Mouse (Mus musculus) CH12.LX (cell line): Measurements from ENCODE around the gene Nlrc5. TPM values are rescaled to one million over a fixed set of nuclear protein-coding genes. Genes with fewer than 3 reads are reported as not detected.
A peak's percentile ranks its signal among the peaks of the same experiment; 100 is the strongest.

Experiments
- DNase-seq: peaks from one replicate; pipeline ENCODE4 v3.0.0-alpha.2; 2013; ENCODE audit errors: extremely low read depth
- H3K27ac ChIP-seq: 2 replicates; pipeline ENCODE4 v1.5.1; 2012; ENCODE audit warnings: low read depth, mild to moderate bottlenecking, control low read depth, moderate library complexity; ENCODE audit not compliant: insufficient read depth
- H3K27me3 ChIP-seq: replicated peaks from 2 replicates; pipeline ENCODE3; 2012; ENCODE audit warnings: inconsistent platforms
- H3K36me3 ChIP-seq, 2 experiments: replicated peaks in 1 of 2; 2 replicates each; pipeline versions ENCODE3 to v1.6.1; 2012; ENCODE audit warnings: inconsistent platforms in 1 of 2, low read length in 1 of 2, mild to moderate bottlenecking in 1 of 2, mixed read lengths in 1 of 2, moderate library complexity in 1 of 2; ENCODE audit not compliant: control insufficient read depth in 1 of 2, insufficient read depth in 1 of 2
- H3K4me1 ChIP-seq, 2 experiments: 2 replicates each; pipeline ENCODE4 v1.6.1; 2012; ENCODE audit warnings: inconsistent platforms in 1 of 2, moderate library complexity in 1 of 2; ENCODE audit not compliant: insufficient read depth in 2 of 2, control insufficient read depth in 1 of 2
- H3K4me2 ChIP-seq: 2 replicates; pipeline ENCODE4 v1.6.1; 2012; ENCODE audit warnings: low read depth, mild to moderate bottlenecking, control low read depth; ENCODE audit not compliant: poor library complexity, insufficient read depth, severe bottlenecking
- H3K4me3 ChIP-seq, 3 experiments: fragments of 150-350 bp in 1 of 3; sonication (generic) in 1 of 3; replicated peaks in 1 of 3; 2 replicates each; pipeline versions ENCODE3 to v1.5.1; 2011 to 2012; ENCODE audit warnings: low read depth in 2 of 3, low read length in 2 of 3, mild to moderate bottlenecking in 2 of 3, moderate library complexity in 2 of 3, control low read depth in 1 of 3, improper control_type of control experiment in 1 of 3, inconsistent platforms in 1 of 3, mixed read lengths in 1 of 3; ENCODE audit not compliant: poor library complexity in 1 of 3
- H3K79me2 ChIP-seq: replicated peaks from 2 replicates; pipeline ENCODE4 v1.6.1; 2012; ENCODE audit warnings: mild to moderate bottlenecking, moderate library complexity; ENCODE audit not compliant: control insufficient read depth, poor library complexity, insufficient read depth, severe bottlenecking; ENCODE audit errors: extremely low read depth
- H3K9ac ChIP-seq: 2 replicates; pipeline ENCODE4 v1.6.1; 2012; ENCODE audit warnings: low read depth, mild to moderate bottlenecking, control low read depth, moderate library complexity; ENCODE audit not compliant: insufficient read depth
- H3K9me3 ChIP-seq: replicated peaks from 2 replicates; pipeline ENCODE3; 2012; ENCODE audit warnings: low read length, inconsistent platforms, mixed read lengths
- BHLHE40 ChIP-seq: IDR thresholded peaks from 2 replicates; pipeline ENCODE4 v1.6.1; 2011; ENCODE audit warnings: mild to moderate bottlenecking, low read depth, low read length, improper control_type of control experiment
- CHD1 ChIP-seq: IDR thresholded peaks from 2 replicates; pipeline ENCODE4 v1.6.1; 2012; ENCODE audit warnings: low read depth, low read length, improper control_type of control experiment, inconsistent platforms
- CHD2 ChIP-seq: IDR thresholded peaks from 2 replicates; pipeline ENCODE4 v1.6.1; 2011; ENCODE audit warnings: low read length, improper control_type of control experiment
- E2F4 ChIP-seq: IDR thresholded peaks from 2 replicates; pipeline ENCODE4 v1.6.1; 2011; ENCODE audit warnings: low read depth, low read length, improper control_type of control experiment; ENCODE audit not compliant: insufficient replicate concordance
- ELF1 ChIP-seq: IDR thresholded peaks from 2 replicates; pipeline ENCODE4 v1.6.1; 2014; ENCODE audit warnings: low read depth, mild to moderate bottlenecking, inconsistent platforms, low read length, improper control_type of control experiment
- EP300 ChIP-seq: IDR thresholded peaks from 2 replicates; pipeline ENCODE4 v1.6.1; 2011; ENCODE audit warnings: low read length, improper control_type of control experiment
- KAT2A ChIP-seq: IDR thresholded peaks from 2 replicates; pipeline ENCODE4 v1.6.1; 2012; ENCODE audit warnings: low read length, improper control_type of control experiment, inconsistent platforms; ENCODE audit not compliant: insufficient replicate concordance
- MAFK ChIP-seq: IDR thresholded peaks from 2 replicates; pipeline ENCODE4 v1.6.1; 2011; ENCODE audit warnings: low read length, improper control_type of control experiment; ENCODE audit not compliant: insufficient replicate concordance
- MAX ChIP-seq: IDR thresholded peaks from 2 replicates; pipeline ENCODE4 v1.6.1; 2011; ENCODE audit warnings: low read length, improper control_type of control experiment
- MAZ ChIP-seq: IDR thresholded peaks from 2 replicates; pipeline ENCODE4 v1.6.1; 2012; ENCODE audit warnings: low read depth, mild to moderate bottlenecking, inconsistent platforms, low read length, improper control_type of control experiment, moderate library complexity
- MXI1 ChIP-seq: IDR thresholded peaks from 2 replicates; pipeline ENCODE4 v1.6.1; 2011; ENCODE audit warnings: mild to moderate bottlenecking, low read depth, low read length, improper control_type of control experiment
- MYC ChIP-seq: IDR thresholded peaks from 2 replicates; pipeline ENCODE4 v1.6.1; 2011; ENCODE audit warnings: low read depth, mild to moderate bottlenecking, improper control_type of control experiment, low read length
- PAX5 ChIP-seq: IDR thresholded peaks from 2 replicates; pipeline ENCODE4 v1.6.1; 2012; ENCODE audit warnings: low read length, inconsistent platforms, mixed read lengths
- RCOR1 ChIP-seq: conservative IDR thresholded peaks from 2 replicates; pipeline ENCODE4 v1.6.1; 2012; ENCODE audit warnings: low read depth, mild to moderate bottlenecking, inconsistent platforms, low read length, improper control_type of control experiment
- SIN3A ChIP-seq: IDR thresholded peaks from 2 replicates; pipeline ENCODE4 v1.6.1; 2012; ENCODE audit warnings: low read length, improper control_type of control experiment, inconsistent platforms
- SMC3 ChIP-seq: IDR thresholded peaks from 2 replicates; pipeline ENCODE4 v1.6.1; 2011; ENCODE audit warnings: low read depth, low read length, improper control_type of control experiment
- TBP ChIP-seq: conservative IDR thresholded peaks from 2 replicates; pipeline ENCODE4 v1.6.1; 2011; ENCODE audit warnings: low read depth, low read length, improper control_type of control experiment
- UBTF ChIP-seq: IDR thresholded peaks from 2 replicates; pipeline ENCODE4 v1.6.1; 2012; ENCODE audit warnings: low read depth, mild to moderate bottlenecking, inconsistent platforms, low read length, improper control_type of control experiment, moderate library complexity
- USF2 ChIP-seq: conservative IDR thresholded peaks from 2 replicates; pipeline ENCODE4 v1.6.1; 2011; ENCODE audit warnings: low read depth, low read length, improper control_type of control experiment
- ZMIZ1 ChIP-seq: IDR thresholded peaks from 2 replicates; pipeline ENCODE4 v1.6.1; 2012; ENCODE audit warnings: low read depth, mild to moderate bottlenecking, inconsistent platforms, low read length, improper control_type of control experiment
- ZNF384 ChIP-seq: IDR thresholded peaks from 2 replicates; pipeline ENCODE4 v1.6.1; 2012; ENCODE audit warnings: low read depth, low read length, improper control_type of control experiment, inconsistent platforms
- dilution Hi-C: fragments of 300-500 bp; cut with MboI; formaldehyde crosslinking; loops from 2 replicates; pipeline ENCODE4 v1.14.3; 2020; ENCODE audit warnings: low sequenced_read_pairs; ENCODE audit not compliant: extremely low pct_unique_long_range_greater_than_20kb, extremely low pct_ligation_motif_present
- in situ Hi-C: fragments of 300-500 bp; cut with MboI; formaldehyde crosslinking; loops from 3 replicates; pipeline ENCODE4 v1.14.3; 2019; ENCODE audit warnings: low sequenced_read_pairs, low pct_ligation_motif_present, low pct_unique_long_range_greater_than_20kb, mixed read lengths
- polyA plus RNA-seq: library from polyadenylated mRNA; unstranded; fragments of >175 nt; gene quantifications from 2 replicates; pipeline ENCODE4 v1.2.1, GENCODE M21; 2012; ENCODE audit warnings: low read depth; ENCODE audit not compliant: insufficient read length
- total RNA-seq, 2 experiments: library from RNA; depleted of rRNA; stranded (reverse); fragments of 300-350 nt in 1 of 2; fragments of >200 nt in 1 of 2; gene quantifications; 2 replicates each; pipeline ENCODE4 v1.2.3; 2012 to 2014

The Nlrc5 gene
- total and polyA plus RNA-seq, 3 experiments, result 58.6 to 72.5 (median 60.2) TPM

GRCm38 (mm10) chr8:94571896-94572295, 137.7 kb downstream of the Nlrc5 start:
- H3K9me3 ChIP-seq, result no peaks in the 10 kb centered on the region
- H3K27me3 ChIP-seq, result no peaks in the 10 kb centered on the region
- no peak for DNase-seq
- H3K79me2 ChIP-seq, result peaks cover 20% of the 10 kb centered on the region
- H3K4me2 ChIP-seq, result no peak overlapping the region
- peak overlapping the region; percentile 1; the same call in 1 of the 2 replicates for H3K27ac ChIP-seq
- in situ Hi-C loops (no loop called here), dilution Hi-C loops (no loop called here)
- TF ChIP-seq RCOR1, result no peak
- TF ChIP-seq USF2, result no peak
- TF ChIP-seq MAX, result no peak
- no peak overlapping the region for H3K9ac ChIP-seq
- H3K36me3 ChIP-seq, result peaks cover 46 to 57% of the 10 kb centered on the region in 2 experiments
- H3K4me3 ChIP-seq, result no peak overlapping the region
- H3K4me1 ChIP-seq, result peaks cover 30 to 54% of the 10 kb centered on the region in 2 experiments

GRCm38 (mm10) chr8:94574159-94574907, 140.2 kb downstream of the Nlrc5 start:
- DNase-seq, result no peak
- in situ Hi-C loops (no loop called here), dilution Hi-C loops (no loop called here)
- Histone ChIP-seq H3K27me3 (no peaks in the 10 kb centered on the region), H3K79me2 (peaks cover 13% of the 10 kb centered on the region), H3K9ac (no peak overlapping the region), H3K9me3 (no peaks in the 10 kb centered on the region), H3K27ac (no peak overlapping the region), H3K4me2 (no peak overlapping the region), H3K4me3 (no peak overlapping the region), H3K4me1 (peaks cover 14 to 30% of the 10 kb centered on the region in 2 experiments), H3K36me3 (peaks cover 66 to 78% of the 10 kb centered on the region in 2 experiments)
- TF ChIP-seq MAFK (no peak), CHD1 (no peak), ZMIZ1 (no peak), ELF1 (no peak), BHLHE40 (no peak), PAX5 (no peak), SIN3A (no peak), MYC (no peak), ZNF384 (no peak), KAT2A (no peak), SMC3 (no peak), MXI1 (no peak), E2F4 (no peak), MAZ (no peak), CHD2 (no peak), UBTF (no peak), MAX (no peak), TBP (no peak), EP300 (no peak)
